Mouse (Mus musculus) kidney, adult 2 months (tissue): ENCODE data around the gene Myg1.

Source experiments
- CTCF ChIP-seq: fragments of 200-500 bp; conservative IDR thresholded peaks from 2 replicates; pipeline ENCODE4 v1.5.1; 2011; ENCODE audit warnings: low read depth, mild to moderate bottlenecking, control low read depth, low read length, moderate library complexity, mixed read lengths; ENCODE audit not compliant: insufficient read depth, insufficient read length
- POLR2A ChIP-seq: fragments of 200-500 bp; IDR thresholded peaks from one replicate; pipeline ENCODE4 v1.6.1; 2011; ENCODE audit warnings: low read depth, low read length, control low read depth

GRCm38 (mm10) chr15:102364678-102365077, 33.2 kb downstream of the Myg1 start:
- TF ChIP-seq CTCF = no peak
- no peak for TF ChIP-seq POLR2A
